Mouse (Mus musculus) intestine, embryonic 15.5 days (tissue): Measurements from ENCODE around the gene Sit1. TPM values are rescaled to one million over a fixed set of nuclear protein-coding genes. Genes with fewer than 3 reads are reported as not detected.

ENCODE experiments used
- ATAC-seq: fragments of 200-750 bp; cut with Nextera tagmentation; 2 replicates; pipeline ENCODE4 v1.8.0; 2017; ENCODE audit warnings: moderate TSS enrichment, moderate library complexity
- H3K27ac ChIP-seq: fragments of 300-500 bp; sonication (generic); 2 replicates; pipeline ENCODE4 v1.5.1; 2015; ENCODE audit warnings: mild to moderate bottlenecking, inconsistent platforms
- H3K27me3 ChIP-seq: fragments of 300-500 bp; sonication (generic); replicated peaks from 2 replicates; pipeline ENCODE4 v1.6.1; 2015; ENCODE audit warnings: inconsistent platforms
- H3K36me3 ChIP-seq: fragments of 300-500 bp; sonication (generic); 2 replicates; pipeline ENCODE4 v1.6.1; 2015; ENCODE audit warnings: inconsistent platforms
- H3K4me1 ChIP-seq: fragments of 300-500 bp; sonication (generic); replicated peaks from 2 replicates; pipeline ENCODE4 v1.6.1; 2015; ENCODE audit warnings: inconsistent platforms
- H3K4me2 ChIP-seq: fragments of 300-500 bp; sonication (generic); replicated peaks from 2 replicates; pipeline ENCODE4 v1.6.1; 2015; ENCODE audit warnings: mild to moderate bottlenecking, inconsistent platforms
- H3K4me3 ChIP-seq: fragments of 300-500 bp; sonication (generic); replicated peaks from 2 replicates; pipeline ENCODE4 v1.5.1; 2015; ENCODE audit warnings: inconsistent platforms
- H3K9ac ChIP-seq: fragments of 300-500 bp; sonication (generic); 2 replicates; pipeline ENCODE4 v1.6.1; 2015; ENCODE audit warnings: inconsistent platforms
- H3K9me3 ChIP-seq: fragments of 300-500 bp; sonication (generic); 2 replicates; pipeline ENCODE4 v1.6.1; 2016; ENCODE audit warnings: inconsistent platforms
- whole genome bisulfite sequencing: fragments of 180-500 bp; shearing (Covaris S2); methylation state at CpG from one replicate; pipeline ENCODE4 v1.1.7; 2015; 5-methylcytosine and 5-hydroxymethylcytosine counted together
- polyA plus RNA-seq: library from polyadenylated mRNA; unstranded; fragments of >200 nt; fragmentation: Nextera tagmentation; extraction: Ambion mirVana; gene quantifications from 2 replicates; pipeline ENCODE4 v1.2.1, GENCODE M21; 2015

The Sit1 gene
- polyA plus RNA-seq, 1 experiment from 2014 or later = not detected

- ATAC-seq = no peak
- no peak overlapping the region for H3K9ac ChIP-seq
- no peak overlapping the region for H3K27ac ChIP-seq
- no peaks in the 10 kb centered on the region for H3K9me3 ChIP-seq
- no peaks in the 10 kb centered on the region for H3K36me3 ChIP-seq
- no peaks in the 10 kb centered on the region for H3K27me3 ChIP-seq
- no peak overlapping the region for H3K4me2 ChIP-seq
- WGBS = 65% methylated on average over 19 of the region's 19 CpGs
- peaks cover 20% of the 10 kb centered on the region for H3K4me1 ChIP-seq
- H3K4me3 ChIP-seq = no peak overlapping the region
Observed at GRCm38 (mm10) chr4:43511675-43512454, 28.3 kb upstream of the Sit1 start.

- Histone ChIP-seq H3K27ac (peak overlapping the region; percentile 41), H3K9ac (peak overlapping the region; percentile 58; the same call in 1 of the 2 replicates), H3K36me3 (no peaks in the 10 kb centered on the region), H3K4me3 (peak overlapping the region; percentile 53; the same call in 1 of the 2 replicates), H3K4me1 (peaks cover 25% of the 10 kb centered on the region), H3K9me3 (no peaks in the 10 kb centered on the region), H3K4me2 (peak overlapping the region; percentile 87), H3K27me3 (no peaks in the 10 kb centered on the region)
- WGBS = 45% methylated on average over 9 of the region's 9 CpGs
- ATAC-seq = peak; percentile 9; the same call in 1 of the 2 replicates
Observed at GRCm38 (mm10) chr4:43509109-43509508, 25.6 kb upstream of the Sit1 start.

- no peaks in the 10 kb centered on the region for H3K27me3 ChIP-seq
- H3K27ac ChIP-seq = peak overlapping the region; percentile 41
- no peaks in the 10 kb centered on the region for H3K36me3 ChIP-seq
- H3K9me3 ChIP-seq = no peaks in the 10 kb centered on the region
- H3K4me3 ChIP-seq = peak overlapping the region; percentile 53
- H3K4me2 ChIP-seq = peak overlapping the region; percentile 87
- ATAC-seq = peak; percentile 82
- peak overlapping the region; percentile 58 for H3K9ac ChIP-seq
- WGBS = 3% methylated on average over 13 of the region's 13 CpGs
- H3K4me1 ChIP-seq = peaks cover 25% of the 10 kb centered on the region
Observed at GRCm38 (mm10) chr4:43508666-43508997, 25.1 kb upstream of the Sit1 start.

GRCm38 (mm10) chr4:43507938-43508665, 24.6 kb upstream of the Sit1 start:
- 6% methylated on average over 22 of the region's 22 CpGs for WGBS
- H3K27me3 ChIP-seq = no peaks in the 10 kb centered on the region
- peak overlapping the region; percentile 53 for H3K4me3 ChIP-seq
- peaks cover 30% of the 10 kb centered on the region for H3K4me1 ChIP-seq
- H3K27ac ChIP-seq = peak overlapping the region; percentile 41
- H3K4me2 ChIP-seq = peak overlapping the region; percentile 87
- no peaks in the 10 kb centered on the region for H3K36me3 ChIP-seq
- ATAC-seq = peak; percentile 37
- peak overlapping the region; percentile 58 for H3K9ac ChIP-seq
- H3K9me3 ChIP-seq = no peaks in the 10 kb centered on the region

DNA sequence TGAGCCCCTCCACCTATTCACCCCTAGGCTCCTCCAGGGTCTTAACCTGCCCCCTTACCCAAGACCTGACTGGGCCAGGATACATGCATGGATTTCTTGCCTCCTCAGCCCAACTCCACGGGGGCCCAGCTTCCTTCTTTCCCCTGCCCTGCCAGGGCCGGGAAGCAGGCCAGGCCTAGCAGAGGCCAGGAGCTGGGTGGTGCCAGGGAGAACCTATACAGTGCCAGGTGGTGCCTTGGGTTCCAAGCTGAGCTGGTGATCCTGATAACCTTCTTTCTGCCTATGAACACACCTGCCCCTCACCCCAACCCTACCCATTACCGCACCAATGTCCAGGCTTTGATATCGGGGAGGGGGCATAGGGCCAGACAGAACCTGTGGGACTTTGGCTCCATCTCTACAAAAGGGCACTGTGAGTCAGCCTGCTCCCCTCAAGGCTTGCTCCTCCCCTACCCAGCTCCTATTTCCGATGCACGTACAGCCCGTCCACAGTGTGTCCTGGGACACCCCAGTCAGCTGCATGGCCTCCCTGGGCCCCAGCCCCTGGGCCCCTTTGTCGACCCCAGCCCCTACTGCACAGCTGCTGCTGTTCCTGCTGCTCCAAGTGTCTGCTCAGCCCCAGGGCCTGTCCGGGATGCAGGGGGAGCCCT, 23.1 kb upstream of the Sit1 start, which contains the start of gene Car9:
Gene Car9 (plus strand): TSS at position 431 of the 650 bp plus-strand sequence.
- peaks cover 32% of the 10 kb centered on the region for H3K4me1 ChIP-seq
- H3K9me3 ChIP-seq = no peaks in the 10 kb centered on the region
- peak; percentile 16; the same call in 1 of the 2 replicates for ATAC-seq
- no peaks in the 10 kb centered on the region for H3K36me3 ChIP-seq
- H3K4me2 ChIP-seq = peak within 1 kb of the TSS; percentile 87
- no peaks in the 10 kb centered on the region for H3K27me3 ChIP-seq
- H3K4me3 ChIP-seq = peak within 1 kb of the TSS; percentile 53
- 52% methylated on average over 9 of the region's 9 CpGs for WGBS
- H3K27ac ChIP-seq = peak within 1 kb of the TSS; percentile 41
- H3K9ac ChIP-seq = peak within 1 kb of the TSS; percentile 58

DNA sequence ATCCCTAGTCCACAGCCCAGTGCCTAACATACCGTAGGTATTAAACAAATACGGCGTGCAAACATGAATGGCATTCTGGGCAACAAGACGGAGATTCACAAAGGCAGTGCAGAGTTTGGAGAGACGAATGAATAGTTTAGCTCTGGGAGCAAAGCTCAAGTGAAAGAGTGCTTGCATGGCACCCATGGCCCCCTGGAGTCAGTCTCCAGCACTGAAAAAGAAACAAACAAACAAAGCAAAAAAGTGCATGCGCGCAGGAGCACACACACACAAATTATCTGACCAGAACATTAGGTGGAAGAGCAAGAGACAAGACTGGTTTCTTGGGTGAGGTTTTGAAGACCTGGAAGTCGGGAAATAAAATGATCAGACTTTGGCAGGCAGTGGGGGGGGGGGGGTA, 22.5 kb upstream of the Sit1 start:
- no peaks in the 10 kb centered on the region for H3K27me3 ChIP-seq
- no peak overlapping the region for H3K4me2 ChIP-seq
- H3K4me3 ChIP-seq = no peak overlapping the region
- ATAC-seq = no peak
- H3K9me3 ChIP-seq = no peaks in the 10 kb centered on the region
- H3K27ac ChIP-seq = no peak overlapping the region
- H3K9ac ChIP-seq = no peak overlapping the region
- WGBS = 79% methylated on average over 8 of the region's 8 CpGs
- no peaks in the 10 kb centered on the region for H3K36me3 ChIP-seq
- peaks cover 32% of the 10 kb centered on the region for H3K4me1 ChIP-seq

DNA sequence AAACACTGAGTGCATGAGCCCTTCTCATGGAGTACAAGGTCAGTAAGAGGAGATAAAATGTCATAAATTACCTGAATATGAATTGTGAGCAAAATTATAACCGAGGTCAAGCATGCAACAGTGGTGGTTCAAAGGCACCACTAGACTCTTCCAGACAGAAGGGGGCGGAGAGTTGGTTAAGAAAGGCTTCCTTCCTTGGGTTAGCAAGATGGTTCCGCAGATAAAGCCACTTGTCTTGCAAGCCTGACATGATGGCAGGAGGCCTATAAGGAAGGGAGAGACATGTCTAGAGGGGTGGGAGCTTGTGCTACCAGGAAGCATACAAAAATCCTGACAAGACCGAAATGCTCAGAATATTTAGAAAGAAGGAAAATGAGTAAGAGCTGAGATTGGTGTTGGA, 20.7 kb upstream of the Sit1 start:
- no peak overlapping the region for H3K4me3 ChIP-seq
- H3K27me3 ChIP-seq = no peaks in the 10 kb centered on the region
- no peak for ATAC-seq
- H3K4me1 ChIP-seq = peaks cover 33% of the 10 kb centered on the region
- no peak overlapping the region for H3K4me2 ChIP-seq
- H3K9me3 ChIP-seq = no peaks in the 10 kb centered on the region
- WGBS = 75% methylated on average over 4 of the region's 4 CpGs
- H3K9ac ChIP-seq = no peak overlapping the region
- no peak overlapping the region for H3K27ac ChIP-seq
- no peaks in the 10 kb centered on the region for H3K36me3 ChIP-seq

- H3K4me3 ChIP-seq = no peak overlapping the region
- 74% methylated on average over 6 of the region's 6 CpGs for WGBS
- no peak overlapping the region for H3K27ac ChIP-seq
- no peaks in the 10 kb centered on the region for H3K9me3 ChIP-seq
- H3K4me2 ChIP-seq = 0 out of 2 replicates have a peak overlapping the region, but pooled peaks have one; percentile 9
- ATAC-seq = no peak
- H3K4me1 ChIP-seq = peaks cover 32% of the 10 kb centered on the region
- H3K36me3 ChIP-seq = no peaks in the 10 kb centered on the region
- H3K9ac ChIP-seq = no peak overlapping the region
- no peaks in the 10 kb centered on the region for H3K27me3 ChIP-seq
Observed at GRCm38 (mm10) chr4:43503506-43503905, 20.0 kb upstream of the Sit1 start.

- peak overlapping the region; percentile 9; the same call in 1 of the 2 replicates for H3K4me2 ChIP-seq
- no peaks in the 10 kb centered on the region for H3K9me3 ChIP-seq
- ATAC-seq = 0 out of 2 replicates have a peak, but pooled peaks have one; percentile 19
- H3K4me3 ChIP-seq = no peak overlapping the region
- no peaks in the 10 kb centered on the region for H3K36me3 ChIP-seq
- 62% methylated on average over 2 of the region's 2 CpGs for WGBS
- H3K9ac ChIP-seq = no peak overlapping the region
- H3K27me3 ChIP-seq = no peaks in the 10 kb centered on the region
- H3K27ac ChIP-seq = no peak overlapping the region
- H3K4me1 ChIP-seq = peaks cover 33% of the 10 kb centered on the region
Observed at GRCm38 (mm10) chr4:43503041-43503440, 19.5 kb upstream of the Sit1 start.

- Histone ChIP-seq H3K27ac (peak within 1 kb of the TSS; percentile 49; the same call in 1 of the 2 replicates), H3K4me3 (peak within 1 kb of the TSS; percentile 59), H3K27me3 (no peaks in the 10 kb centered on the region), H3K4me2 (peak within 1 kb of the TSS; percentile 74), H3K9me3 (no peaks in the 10 kb centered on the region), H3K9ac (peak within 1 kb of the TSS; percentile 61), H3K36me3 (peaks cover 8% of the 10 kb centered on the region; the same call in 1 of the 2 replicates), H3K4me1 (peaks cover 43% of the 10 kb centered on the region)
- 6% methylated on average over 50 of the region's 50 CpGs for WGBS
- ATAC-seq = peak; percentile 91
Observed at GRCm38 (mm10) chr4:43499407-43500333, 16.1 kb upstream of the Sit1 start, which contains the start of gene Arhgef39. TSS of gene Arhgef39 (minus strand) at chr4:43499695.

DNA sequence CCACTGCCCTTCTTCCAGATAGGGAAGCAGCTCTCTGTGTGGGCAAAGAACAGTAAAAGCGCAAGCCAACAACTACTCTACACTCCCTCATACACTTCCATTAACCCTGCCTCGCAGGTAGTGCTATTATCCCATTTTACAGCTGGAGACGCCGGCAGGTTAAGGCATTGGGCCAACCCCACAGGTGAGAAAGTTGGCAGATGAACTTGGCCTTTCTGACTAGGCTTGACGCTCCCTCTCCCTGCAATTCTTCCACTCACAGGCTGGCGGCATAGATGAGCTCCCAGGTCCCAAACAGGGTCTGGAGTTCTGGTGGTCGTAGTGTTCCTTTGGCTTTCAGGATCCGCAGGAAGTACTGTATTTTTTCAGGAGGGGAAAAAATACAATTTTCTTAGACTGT, 15.4 kb upstream of the Sit1 start:
- peaks cover 43% of the 10 kb centered on the region for H3K4me1 ChIP-seq
- WGBS = 10% methylated on average over 8 of the region's 8 CpGs
- no peaks in the 10 kb centered on the region for H3K9me3 ChIP-seq
- H3K4me3 ChIP-seq = peak overlapping the region; percentile 59
- H3K4me2 ChIP-seq = peak overlapping the region; percentile 74
- ATAC-seq = peak; percentile 57
- H3K36me3 ChIP-seq = peaks cover 8% of the 10 kb centered on the region; the same call in 1 of the 2 replicates
- H3K9ac ChIP-seq = peak overlapping the region; percentile 61
- H3K27me3 ChIP-seq = no peaks in the 10 kb centered on the region
- peak overlapping the region; percentile 49; the same call in 1 of the 2 replicates for H3K27ac ChIP-seq
